Mouse (Mus musculus): Measurements from ENCODE around the gene Pi4k2b.

Gene Pi4k2b

GRCm38 (mm10) chr5:52782523-52783250 is 41.3 kb downstream of the Pi4k2b start:
- DNase-seq: peak; percentile 83

DNA sequence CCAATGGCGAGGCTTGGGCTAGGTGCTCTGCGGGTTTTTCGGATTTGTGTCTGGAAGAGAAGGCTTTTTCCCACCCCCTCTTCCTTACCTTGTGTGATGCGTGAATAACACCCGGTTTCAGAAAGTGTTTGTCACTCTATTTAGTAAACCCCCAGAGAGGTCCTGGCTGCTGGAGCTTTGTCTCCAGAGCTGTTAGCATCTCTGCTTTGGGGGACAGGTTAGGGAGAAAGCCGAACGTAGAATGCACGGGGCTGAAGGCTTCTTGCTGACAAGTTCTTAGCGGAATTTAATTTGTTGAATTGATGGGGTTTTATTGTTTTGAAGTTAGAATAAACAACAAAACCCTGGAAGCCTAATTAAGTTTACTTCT is 41.9 kb downstream of the Pi4k2b start:
- no peak for DNase-seq

DNA sequence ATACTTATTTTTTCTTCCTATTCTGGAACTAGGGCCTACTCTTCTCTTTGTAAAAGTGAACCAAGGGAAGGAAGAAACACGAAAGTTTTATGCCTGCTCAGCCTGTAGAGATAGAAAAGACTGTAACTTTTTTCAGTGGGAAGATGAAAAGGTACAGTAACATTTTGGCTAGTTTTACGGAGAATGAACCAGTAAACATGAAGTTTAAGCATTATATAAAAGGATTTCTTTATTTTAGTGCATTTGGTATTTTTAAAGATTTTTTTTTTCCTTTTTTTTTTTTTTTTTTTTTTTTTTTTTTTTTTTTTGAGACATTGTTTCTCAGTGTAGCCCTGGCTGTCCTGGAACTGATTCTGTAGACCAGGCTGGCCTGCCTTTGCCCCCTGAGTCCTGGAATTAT is 42.6 kb downstream of the Pi4k2b start:
- no peak for DNase-seq

GRCm38 (mm10) chr5:52786556-52787322 is 45.4 kb downstream of the Pi4k2b start:
- DNase-seq: no peak

DNA sequence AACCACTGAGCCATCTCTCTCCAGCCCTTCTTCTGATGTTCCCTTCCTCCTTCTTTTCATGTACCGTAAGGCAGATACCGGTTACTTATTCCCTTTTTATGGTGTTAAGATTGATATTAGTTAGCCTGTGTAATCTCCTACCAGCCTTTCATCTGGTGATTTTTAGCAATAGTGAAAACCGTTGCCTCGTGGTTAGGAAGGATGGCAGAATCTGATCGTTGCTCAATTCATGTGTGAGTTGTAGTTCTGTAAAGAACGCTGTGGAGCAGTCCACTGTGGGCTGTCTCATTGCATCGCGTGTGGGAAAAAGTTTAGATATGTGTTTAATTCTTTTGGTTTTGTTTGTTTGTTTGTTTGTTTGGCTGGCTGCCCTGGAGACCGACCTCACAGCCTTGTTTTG is 51.9 kb downstream of the Pi4k2b start:
- DNase-seq: no peak

DNA sequence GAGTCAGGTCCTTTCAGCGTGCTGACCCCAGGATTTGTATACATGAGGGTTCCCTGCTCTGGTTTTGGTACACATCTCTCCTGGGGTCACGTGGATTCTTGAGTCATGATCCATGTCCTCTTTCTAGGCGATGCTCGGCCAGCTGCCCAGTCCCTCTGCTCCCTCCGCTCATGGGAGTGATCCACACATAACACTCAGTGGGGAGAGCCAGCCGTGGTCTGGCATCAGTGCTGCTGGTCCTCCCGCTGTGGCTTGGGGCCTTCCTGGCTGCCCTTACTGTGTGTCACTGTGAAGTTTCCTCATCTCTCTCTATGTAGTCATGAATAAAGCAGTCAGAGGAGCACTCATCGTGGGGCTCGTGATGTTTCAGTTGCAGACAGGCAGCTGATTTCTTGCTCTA is 52.7 kb downstream of the Pi4k2b start:
- DNase-seq: no peak

DNA sequence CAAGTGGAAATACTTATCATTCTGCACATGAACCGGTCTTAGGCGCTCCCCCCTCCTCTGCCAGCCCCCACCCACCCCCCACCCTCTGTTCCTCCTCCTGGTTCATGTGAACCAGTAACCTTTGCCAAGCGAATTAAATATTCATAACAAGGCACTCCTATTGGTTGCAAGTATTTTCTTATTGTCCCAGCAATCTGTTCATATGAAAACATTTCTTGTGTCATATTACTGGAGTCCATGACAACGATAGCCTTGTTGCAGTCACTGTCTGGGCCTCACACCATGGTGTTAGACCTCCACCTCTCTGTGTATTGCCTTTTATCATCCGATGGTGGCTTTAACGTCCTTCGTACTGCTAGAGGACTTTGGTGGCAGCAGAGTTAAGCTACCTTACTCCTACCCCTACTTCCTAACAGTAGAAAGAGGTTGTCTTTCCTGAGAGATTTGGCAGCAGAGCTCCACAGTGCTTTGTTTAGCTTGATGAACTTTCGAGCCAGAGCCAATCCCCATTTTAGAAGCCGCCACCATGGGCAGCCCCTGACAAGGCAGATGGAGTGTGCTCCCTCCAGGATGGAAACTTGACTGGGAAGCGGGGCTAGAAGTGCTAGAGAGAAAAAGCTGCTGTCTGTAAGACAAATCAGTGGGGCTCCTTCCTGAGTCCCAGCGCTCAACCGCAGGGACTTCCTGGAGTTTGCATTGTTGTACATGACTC is 58.1 kb downstream of the Pi4k2b start:
- no peak for DNase-seq

DNA sequence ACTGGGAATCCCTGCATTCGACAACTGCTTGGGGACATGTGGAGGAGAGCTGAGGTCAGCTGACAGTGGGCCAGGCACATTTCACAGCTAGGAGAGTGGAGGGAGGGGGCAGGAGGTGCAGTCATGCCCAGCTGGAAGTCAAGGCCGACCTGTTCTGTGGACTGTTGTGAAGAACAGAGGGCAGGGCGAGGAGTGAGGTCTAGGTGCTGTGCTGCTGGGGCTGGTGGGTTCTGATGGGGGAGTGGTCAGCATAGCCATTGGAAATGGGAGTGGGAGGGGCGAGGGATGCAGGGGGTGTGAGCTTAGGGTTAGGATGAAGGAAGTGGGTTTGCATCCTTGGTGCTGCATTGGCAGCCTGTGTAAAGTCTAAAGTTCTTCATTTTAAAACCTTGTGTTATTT is 64.4 kb downstream of the Pi4k2b start:
- no peak for DNase-seq

DNA sequence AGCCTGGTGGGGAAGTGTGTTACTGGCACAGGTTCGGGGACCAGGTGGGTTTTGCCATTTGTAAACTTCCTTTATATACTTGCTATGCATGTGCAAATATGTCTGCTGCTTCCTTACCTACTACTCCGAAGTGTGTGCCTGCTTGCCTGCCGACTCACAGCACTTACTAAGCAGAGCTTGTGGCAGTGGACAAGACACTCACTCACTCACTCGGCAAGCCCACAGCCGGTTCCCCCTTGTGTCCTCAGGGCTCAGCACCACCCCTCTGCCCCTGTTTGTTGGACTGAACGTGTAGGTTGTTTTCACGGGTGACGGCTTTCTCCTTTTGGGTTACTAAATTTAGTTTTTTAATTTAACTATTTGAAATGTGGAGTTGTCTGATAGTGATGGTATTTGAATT is 65.0 kb downstream of the Pi4k2b start:
- no peak for DNase-seq

DNA sequence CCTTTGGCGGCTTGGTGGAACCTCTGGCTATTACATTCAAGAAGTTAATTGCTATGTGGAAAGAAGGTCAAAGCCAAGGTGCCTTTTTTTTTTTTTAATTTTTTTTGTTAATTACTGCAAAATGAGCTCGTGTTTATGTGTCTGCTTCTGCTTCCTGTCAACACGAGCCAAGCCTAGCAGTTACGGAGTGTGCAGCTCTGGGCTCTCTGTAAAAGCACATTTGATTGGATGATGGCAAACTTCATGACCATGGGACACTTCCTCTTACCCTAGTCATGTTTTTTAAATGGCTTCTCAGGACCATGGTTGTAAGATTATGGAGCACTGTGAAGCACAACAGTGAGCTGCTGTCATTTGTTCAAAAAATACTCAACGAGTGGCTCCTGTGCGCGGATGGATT is 65.7 kb downstream of the Pi4k2b start:
- no peak for DNase-seq

DNA sequence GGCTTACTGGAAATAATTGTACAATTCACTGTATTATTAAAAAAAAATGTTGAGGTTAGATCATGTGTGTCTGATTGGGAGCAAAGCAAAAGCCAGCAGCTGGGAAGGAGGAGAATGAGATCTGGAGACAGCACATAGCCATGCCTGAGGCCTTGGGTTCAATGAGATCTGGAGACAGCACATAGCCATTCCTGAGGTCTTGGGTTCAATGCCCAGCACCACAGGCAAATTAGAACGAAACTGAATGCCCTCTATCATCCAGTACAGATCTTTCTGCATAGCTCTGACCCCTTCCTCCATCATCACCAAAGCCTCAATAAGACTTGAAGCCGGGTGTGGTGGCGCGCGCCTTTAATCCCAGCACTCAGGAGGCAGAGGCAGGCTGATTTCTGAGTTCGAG is 69.1 kb downstream of the Pi4k2b start:
- no peak for DNase-seq

GRCm38 (mm10) chr5:52811056-52811455 is 69.7 kb downstream of the Pi4k2b start:
- DNase-seq: no peak

- DNase-seq: no peak
Observed at GRCm38 (mm10) chr5:52812456-52812855, 71.1 kb downstream of the Pi4k2b start.

GRCm38 (mm10) chr5:52813312-52813711 is 71.9 kb downstream of the Pi4k2b start:
- no peak for DNase-seq

DNA sequence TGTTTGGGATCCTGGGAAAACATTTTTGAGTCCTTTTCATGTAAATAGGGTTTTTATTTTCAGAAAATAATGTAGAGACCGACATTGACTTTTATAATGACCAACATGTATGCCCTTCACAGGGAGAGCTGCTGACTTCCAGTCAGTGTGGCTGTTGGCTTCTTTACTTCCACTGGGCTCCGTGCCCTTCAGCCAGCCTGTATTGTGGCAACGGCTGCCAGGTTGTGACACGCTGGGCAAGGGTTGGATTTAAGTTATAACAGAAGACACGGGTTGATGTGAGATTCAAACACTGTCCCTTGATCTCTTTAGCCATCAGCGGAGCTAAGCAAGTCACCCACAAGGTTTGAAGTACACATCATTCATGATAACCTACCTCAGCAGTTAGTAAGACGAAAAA is 77.3 kb downstream of the Pi4k2b start:
- DNase-seq: no peak
